Mouse (Mus musculus): Measurements from ENCODE around the gene 4930467E23Rik.
"Not testable (repeated sequence)": the region's sequence is repeated elsewhere in the genome, so short reads cannot be mapped to it uniquely, and the experiment has no call there.

DNA sequence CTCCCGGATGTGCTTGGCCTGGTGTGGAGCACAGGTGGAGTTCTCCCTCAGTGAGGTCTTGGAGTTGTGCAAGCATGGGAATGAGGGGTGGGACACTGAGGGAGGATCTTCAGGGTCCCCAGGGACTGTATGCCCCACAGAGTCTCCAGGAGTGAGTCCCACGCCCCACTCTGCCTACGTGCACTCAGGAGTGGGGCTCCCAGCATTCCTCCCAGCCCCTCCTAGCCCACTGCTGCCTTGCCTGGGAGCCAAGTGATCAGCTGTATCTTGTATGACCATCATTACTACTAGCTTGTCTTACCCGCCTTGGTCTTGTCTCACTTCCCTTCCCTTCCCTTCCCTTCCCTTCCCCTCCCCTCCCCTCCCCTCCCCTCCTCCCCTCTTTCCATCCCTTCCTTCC, 30.7 kb upstream of the 4930467E23Rik start:
- TF ChIP-seq POLR2A (IDR thresholded peaks at IDR 0.05; ENCODE audit: low read depth, low read length); CTCF (IDR thresholded peaks at IDR 0.05; ENCODE audit: extremely low read depth, insufficient read depth, insufficient read length, insufficient replicate concordance): not testable (repeated sequence)

All from spleen, adult 2 months (tissue).